Mouse (Mus musculus) midbrain, embryonic 16.5 days (tissue): ENCODE measurements around the gene Nkiras2. TPM values are rescaled to one million over a fixed set of nuclear protein-coding genes. Genes with fewer than 3 reads are reported as not detected.
"Not testable (repeated sequence)": the region's sequence is repeated elsewhere in the genome, so short reads cannot be mapped to it uniquely, and the experiment has no call there.

Source experiments
- ATAC-seq: fragments of 200-750 bp; cut with Nextera tagmentation; 2 replicates; pipeline ENCODE4 v1.8.0; 2017; ENCODE audit warnings: moderate TSS enrichment
- H3K27ac ChIP-seq: fragments of 300-500 bp; sonication (generic); 2 replicates; pipeline ENCODE4 v1.5.1; 2014; ENCODE audit warnings: mild to moderate bottlenecking, low read length, mixed read lengths
- H3K27me3 ChIP-seq: fragments of 300-500 bp; sonication (generic); 2 replicates; pipeline ENCODE4 v1.6.1; 2014; ENCODE audit warnings: low read depth, low read length, mixed read lengths; ENCODE audit not compliant: control insufficient read depth, insufficient read depth
- H3K36me3 ChIP-seq: fragments of 300-500 bp; sonication (generic); 2 replicates; pipeline ENCODE4 v1.6.1; 2014; ENCODE audit warnings: mild to moderate bottlenecking, low read length, moderate library complexity, mixed read lengths; ENCODE audit not compliant: control insufficient read depth, insufficient read depth
- H3K4me1 ChIP-seq: fragments of 300-500 bp; sonication (generic); 2 replicates; pipeline ENCODE4 v1.6.1; 2014; ENCODE audit warnings: mild to moderate bottlenecking, low read length, mixed read lengths; ENCODE audit not compliant: control insufficient read depth, insufficient read depth
- H3K4me2 ChIP-seq: fragments of 300-500 bp; sonication (generic); 2 replicates; pipeline ENCODE4 v1.6.1; 2014; ENCODE audit warnings: mild to moderate bottlenecking, low read length, mixed read lengths
- H3K4me3 ChIP-seq: fragments of 300-500 bp; sonication (generic); 2 replicates; pipeline ENCODE4 v1.5.1; 2014; ENCODE audit warnings: low read depth, mild to moderate bottlenecking, low read length, moderate library complexity, mixed read lengths
- H3K9ac ChIP-seq: fragments of 300-500 bp; sonication (generic); 2 replicates; pipeline ENCODE4 v1.6.1; 2014; ENCODE audit warnings: low read depth, low read length, mixed read lengths
- H3K9me3 ChIP-seq: fragments of 300-500 bp; sonication (generic); replicated peaks from 2 replicates; pipeline ENCODE4 v1.6.1; 2014; ENCODE audit warnings: mild to moderate bottlenecking, low read length, mixed read lengths; ENCODE audit not compliant: control insufficient read depth, poor library complexity, severe bottlenecking
- WGBS: fragments of 180-500 bp; shearing (Covaris S2); extraction: QIAGEN DNeasy Blood & Tissue Kit; methylation state at CpG from one replicate; pipeline ENCODE4 v1.1.7; 2014; 5-methylcytosine and 5-hydroxymethylcytosine counted together
- polyA plus RNA-seq: library from polyadenylated mRNA; unstranded; fragments of >200 nt; fragmentation: Nextera tagmentation; extraction: Ambion mirVana; gene quantifications from 2 replicates; pipeline ENCODE4 v1.2.1, GENCODE M21; 2015

Gene Nkiras2
- polyA plus RNA-seq, 1 experiment from 2014 or later = 97.7 TPM

GRCm38 (mm10) chr11:100577852-100578599 is 41.0 kb upstream of the Nkiras2 start:
- Histone ChIP-seq H3K27ac (no peak overlapping the region), H3K9me3 (no peaks in the 10 kb centered on the region), H3K4me1 (peaks cover 7% of the 10 kb centered on the region; the same call in 1 of the 2 replicates), H3K36me3 (peaks cover 18% of the 10 kb centered on the region), H3K4me3 (no peak overlapping the region), H3K9ac (no peak overlapping the region), H3K27me3 (no peaks in the 10 kb centered on the region), H3K4me2 (no peak overlapping the region)
- 83% methylated on average over 8 of the region's 8 CpGs for WGBS
- no peak for ATAC-seq

GRCm38 (mm10) chr11:100579116-100579799 is 39.8 kb upstream of the Nkiras2 start:
- peaks cover 29% of the 10 kb centered on the region for H3K36me3 ChIP-seq
- no peak overlapping the region for H3K9ac ChIP-seq
- H3K4me1 ChIP-seq = peaks cover 7% of the 10 kb centered on the region; the same call in 1 of the 2 replicates
- 94% methylated on average over 9 of the region's 9 CpGs for WGBS
- H3K27me3 ChIP-seq = no peaks in the 10 kb centered on the region
- no peaks in the 10 kb centered on the region for H3K9me3 ChIP-seq
- H3K27ac ChIP-seq = no peak overlapping the region
- H3K4me3 ChIP-seq = no peak overlapping the region
- ATAC-seq = no peak
- H3K4me2 ChIP-seq = no peak overlapping the region

- Histone ChIP-seq H3K9ac (no peak overlapping the region), H3K4me3 (no peak overlapping the region), H3K9me3 (no peaks in the 10 kb centered on the region), H3K4me1 (peaks cover 5% of the 10 kb centered on the region; the same call in 1 of the 2 replicates), H3K27ac (no peak overlapping the region), H3K36me3 (peaks cover 37% of the 10 kb centered on the region), H3K27me3 (no peaks in the 10 kb centered on the region), H3K4me2 (no peak overlapping the region)
- no peak for ATAC-seq
- WGBS = 93% methylated on average over 13 of the region's 13 CpGs
These were observed 38.8 kb upstream of the Nkiras2 start for GRCm38 (mm10) chr11:100580275-100580674.

- H3K9ac ChIP-seq = no peak overlapping the region
- H3K4me3 ChIP-seq = no peak overlapping the region
- H3K27ac ChIP-seq = no peak overlapping the region
- no peaks in the 10 kb centered on the region for H3K4me1 ChIP-seq
- H3K27me3 ChIP-seq = no peaks in the 10 kb centered on the region
- H3K36me3 ChIP-seq = peaks cover 43% of the 10 kb centered on the region
- 59% methylated on average over 4 of the region's 4 CpGs for WGBS
- H3K9me3 ChIP-seq = no peaks in the 10 kb centered on the region
- no peak overlapping the region for H3K4me2 ChIP-seq
- no peak for ATAC-seq
These were observed 37.3 kb upstream of the Nkiras2 start for GRCm38 (mm10) chr11:100581756-100582155.

DNA sequence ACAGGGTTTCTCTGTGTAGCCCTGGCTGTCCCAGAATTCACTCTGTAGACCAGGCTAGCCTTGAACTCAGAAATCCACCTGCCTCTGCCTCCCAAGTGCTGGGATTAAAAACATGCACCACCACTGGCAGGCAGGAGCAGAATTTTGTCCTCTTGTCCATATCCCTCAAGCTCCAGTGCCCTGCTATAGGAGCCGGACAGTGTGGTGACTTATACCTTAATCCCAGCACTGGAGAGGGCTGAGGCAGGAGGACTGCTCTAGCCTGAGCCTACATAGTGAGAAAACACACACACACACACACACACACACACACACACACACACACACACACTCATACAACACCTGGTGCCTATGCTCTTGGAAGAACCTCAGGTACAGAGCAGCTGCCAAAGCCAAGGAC is 36.6 kb upstream of the Nkiras2 start:
- H3K9ac ChIP-seq, H3K9me3 ChIP-seq, H3K4me1 ChIP-seq, H3K4me3 ChIP-seq, H3K4me2 ChIP-seq, ATAC-seq, H3K27ac ChIP-seq, H3K27me3 ChIP-seq: not testable (repeated sequence)
- WGBS = 100% methylated on average over 1 of the region's 1 CpGs
- peaks cover 46% of the 10 kb centered on the region for H3K36me3 ChIP-seq

GRCm38 (mm10) chr11:100582836-100583235 is 36.2 kb upstream of the Nkiras2 start:
- no peaks in the 10 kb centered on the region for H3K4me1 ChIP-seq
- H3K27me3 ChIP-seq = no peaks in the 10 kb centered on the region
- H3K36me3 ChIP-seq = peaks cover 49% of the 10 kb centered on the region
- H3K27ac ChIP-seq = no peak overlapping the region
- WGBS = 96% methylated on average over 2 of the region's 2 CpGs
- H3K4me2 ChIP-seq = no peak overlapping the region
- H3K9me3 ChIP-seq = no peaks in the 10 kb centered on the region
- no peak overlapping the region for H3K9ac ChIP-seq
- no peak for ATAC-seq
- H3K4me3 ChIP-seq = no peak overlapping the region

DNA sequence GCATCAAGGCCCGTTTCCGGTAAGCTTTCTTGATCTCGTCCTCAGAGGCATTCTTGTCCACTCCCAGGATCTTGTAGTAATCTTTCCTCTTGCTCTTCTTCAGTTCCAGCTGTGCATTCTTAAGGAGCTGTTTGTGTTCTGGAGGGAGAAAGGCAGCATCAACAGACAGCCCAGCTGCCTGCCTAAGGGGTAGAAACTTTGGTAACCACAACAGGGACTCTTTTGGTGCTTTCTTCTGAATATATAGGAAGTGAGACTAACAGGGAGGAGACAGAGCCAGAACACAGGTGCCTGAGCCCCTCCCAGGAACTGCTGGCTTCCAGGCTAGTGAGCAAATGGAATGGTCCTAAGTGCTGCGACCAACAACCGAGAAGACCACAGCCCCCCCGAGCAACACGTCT is 34.5 kb upstream of the Nkiras2 start:
- Histone ChIP-seq H3K4me3 (no peak overlapping the region), H3K4me1 (no peaks in the 10 kb centered on the region), H3K36me3 (peaks cover 50% of the 10 kb centered on the region), H3K27ac (no peak overlapping the region), H3K4me2 (no peak overlapping the region), H3K9me3 (no peaks in the 10 kb centered on the region), H3K9ac (no peak overlapping the region), H3K27me3 (no peaks in the 10 kb centered on the region)
- no peak for ATAC-seq
- 91% methylated on average over 7 of the region's 7 CpGs for WGBS

DNA sequence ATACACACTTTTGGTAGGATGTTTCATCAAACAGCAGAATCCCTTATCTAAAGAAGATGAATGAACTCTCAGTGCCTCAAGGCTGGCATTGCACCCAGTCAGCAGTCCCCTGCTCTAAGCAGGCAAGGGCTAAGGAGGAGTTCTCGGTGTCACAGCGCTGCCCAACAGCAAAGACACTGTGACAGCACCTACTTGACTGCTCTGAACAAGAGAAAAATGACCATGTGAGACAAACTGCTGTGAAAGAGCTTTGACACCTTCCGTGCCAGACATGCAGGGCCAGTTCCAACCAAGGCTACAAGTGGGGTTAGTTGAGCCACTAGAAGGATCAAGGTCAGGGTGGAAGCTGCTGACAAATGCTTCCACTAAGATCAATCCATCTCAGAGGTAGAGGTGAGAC is 33.9 kb upstream of the Nkiras2 start:
- Histone ChIP-seq H3K9ac (no peak overlapping the region), H3K9me3 (no peaks in the 10 kb centered on the region), H3K4me1 (no peaks in the 10 kb centered on the region), H3K36me3 (peaks cover 52% of the 10 kb centered on the region), H3K27ac (no peak overlapping the region), H3K4me3 (no peak overlapping the region), H3K27me3 (no peaks in the 10 kb centered on the region), H3K4me2 (no peak overlapping the region)
- WGBS = 99% methylated on average over 3 of the region's 3 CpGs
- ATAC-seq = no peak

- H3K4me3 ChIP-seq = no peak overlapping the region
- H3K27me3 ChIP-seq = no peaks in the 10 kb centered on the region
- H3K4me1 ChIP-seq = no peaks in the 10 kb centered on the region
- H3K4me2 ChIP-seq = no peak overlapping the region
- no peak overlapping the region for H3K27ac ChIP-seq
- H3K36me3 ChIP-seq = peaks cover 54% of the 10 kb centered on the region
- H3K9me3 ChIP-seq = no peaks in the 10 kb centered on the region
- 97% methylated on average over 2 of the region's 2 CpGs for WGBS
- no peak overlapping the region for H3K9ac ChIP-seq
- no peak for ATAC-seq
These were observed 30.6 kb upstream of the Nkiras2 start for GRCm38 (mm10) chr11:100588462-100588861.
